Mouse (Mus musculus) thymus, adult 2 months (tissue): ENCODE results near the gene Gli3.

ENCODE experiments used
- CTCF ChIP-seq: fragments of 200-500 bp; IDR thresholded peaks from 2 replicates; pipeline ENCODE4 v1.5.1; 2012; ENCODE audit warnings: mild to moderate bottlenecking, control low read depth, low read length, moderate library complexity, borderline replicate concordance; ENCODE audit not compliant: control insufficient read depth, poor library complexity, insufficient read depth; ENCODE audit errors: extremely low read depth
- POLR2A ChIP-seq: fragments of 200-500 bp; IDR thresholded peaks from 2 replicates; pipeline ENCODE4 v1.6.1; 2012; ENCODE audit warnings: mild to moderate bottlenecking, low read length, control low read depth, moderate library complexity; ENCODE audit not compliant: control insufficient read depth, poor library complexity, insufficient read depth; ENCODE audit errors: extremely low read depth

DNA sequence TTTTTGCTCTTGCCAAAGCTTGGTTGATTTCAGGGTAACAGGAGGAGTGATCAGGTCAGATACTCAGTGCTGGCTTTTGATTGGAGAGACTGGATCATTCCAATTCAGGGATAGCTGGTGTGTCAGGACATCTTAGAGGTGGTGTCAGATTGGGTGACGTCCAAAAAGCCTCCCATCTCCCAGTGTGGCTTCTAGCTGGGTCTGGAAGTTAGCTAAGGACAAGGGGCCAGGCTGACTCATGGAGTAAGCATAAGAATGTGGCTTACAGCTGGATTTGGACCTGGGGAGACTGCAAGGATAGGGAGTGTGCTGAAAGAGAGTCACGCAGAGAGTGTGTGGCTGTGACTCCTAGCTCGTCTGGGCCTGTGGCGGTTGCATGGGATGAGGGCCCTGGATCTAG, 299.3 kb downstream of the Gli3 start:
- TF ChIP-seq CTCF (no peak), POLR2A (no peak)
